Mouse (Mus musculus) stomach, postnatal 0 days (tissue): Measurements from ENCODE around the gene Rab1b. TPM values are rescaled to one million over a fixed set of nuclear protein-coding genes. Genes with fewer than 3 reads are reported as not detected.
A peak's percentile ranks its signal among the peaks of the same experiment; 100 is the strongest.

Experiments used
- ATAC-seq: fragments of 200-750 bp; cut with Nextera tagmentation; 2 replicates; pipeline ENCODE4 v1.8.0; 2017; ENCODE audit not compliant: low FRiP score, low TSS enrichment
- DNase-seq: peaks from one replicate; pipeline ENCODE4 v3.0.0-alpha.2; 2016; ENCODE audit warnings: low spot score
- H3K27ac ChIP-seq: fragments of 300-500 bp; sonication (generic); replicated peaks from 2 replicates; pipeline ENCODE4 v1.5.1; 2014; ENCODE audit warnings: mild to moderate bottlenecking, control low read depth
- H3K27me3 ChIP-seq: fragments of 300-500 bp; sonication (generic); 2 replicates; pipeline ENCODE4 v1.6.1; 2014; ENCODE audit warnings: low read length; ENCODE audit not compliant: control insufficient read depth, insufficient read depth
- H3K36me3 ChIP-seq: fragments of 300-500 bp; sonication (generic); 2 replicates; pipeline ENCODE4 v1.6.1; 2014; ENCODE audit warnings: low read length, mixed read lengths; ENCODE audit not compliant: control insufficient read depth, insufficient read depth
- H3K4me1 ChIP-seq: fragments of 300-500 bp; sonication (generic); replicated peaks from 2 replicates; pipeline ENCODE4 v1.6.1; 2014; ENCODE audit warnings: antibody characterized with exemption; ENCODE audit not compliant: control insufficient read depth, insufficient read depth
- H3K4me2 ChIP-seq: fragments of 300-500 bp; sonication (generic); replicated peaks from 2 replicates; pipeline ENCODE4 v1.6.1; 2014; ENCODE audit warnings: low read depth, mild to moderate bottlenecking, control low read depth, moderate library complexity
- H3K4me3 ChIP-seq: fragments of 300-500 bp; sonication (generic); 2 replicates; pipeline ENCODE4 v1.5.1; 2014; ENCODE audit warnings: low read depth, low read length, control low read depth
- H3K9ac ChIP-seq: fragments of 300-500 bp; sonication (generic); 2 replicates; pipeline ENCODE4 v1.6.1; 2014; ENCODE audit warnings: mild to moderate bottlenecking, low read length, control low read depth, mixed read lengths
- H3K9me3 ChIP-seq: fragments of 300-500 bp; sonication (generic); 2 replicates; pipeline ENCODE4 v1.6.1; 2016; ENCODE audit warnings: low read length; ENCODE audit not compliant: control insufficient read depth
- CTCF ChIP-seq: IDR thresholded peaks from 2 replicates; pipeline ENCODE4 v1.5.1; 2016; ENCODE audit warnings: antibody characterized with exemption, low read depth, mild to moderate bottlenecking, moderate library complexity
- EP300 ChIP-seq: optimal IDR thresholded peaks from 2 replicates; pipeline ENCODE3; 2016; ENCODE audit warnings: antibody characterized with exemption
- WGBS: fragments of 180-500 bp; shearing (Covaris S2); extraction: QIAGEN DNeasy Blood & Tissue Kit; methylation state at CpG from one replicate; pipeline ENCODE4 v1.1.7; 2014; 5-methylcytosine and 5-hydroxymethylcytosine counted together
- polyA plus RNA-seq: library from polyadenylated mRNA; unstranded; fragments of >200 nt; fragmentation: Nextera tagmentation; extraction: Ambion mirVana; gene quantifications from 2 replicates; pipeline ENCODE4 v1.2.1, GENCODE M21; 2015

Rab1b gene
- polyA plus RNA-seq, 1 experiment from 2014 or later = 183 TPM

DNA sequence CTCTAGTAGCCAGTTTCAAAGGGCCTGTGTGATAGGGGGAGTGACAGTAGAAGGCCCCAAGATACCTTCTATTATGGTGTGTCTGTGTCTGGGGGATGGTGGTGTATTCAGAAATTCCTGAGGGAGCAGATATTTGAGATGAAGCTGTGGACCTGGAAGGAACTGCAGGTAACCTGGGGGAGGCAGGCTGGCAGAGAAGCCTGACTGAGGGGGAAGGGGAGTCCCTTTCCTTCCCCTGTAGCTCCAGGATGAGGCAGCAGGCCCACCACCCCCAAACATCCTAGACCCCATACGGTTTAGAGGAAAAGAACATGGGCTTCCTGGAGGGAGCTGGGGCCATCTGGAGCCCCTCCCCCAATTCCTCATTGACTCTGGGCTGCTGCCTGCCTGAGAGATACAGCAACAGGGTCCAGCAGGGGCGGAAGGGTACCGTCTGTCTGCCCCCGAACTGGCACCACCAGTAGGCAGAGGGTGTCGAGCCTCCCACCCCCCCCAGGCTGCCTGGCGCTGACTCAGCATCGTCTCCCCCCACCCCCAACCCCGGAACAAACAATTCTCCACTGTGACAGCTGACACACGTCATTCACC, 10.9 kb downstream of the Rab1b start:
- H3K9ac ChIP-seq = no peak overlapping the region
- no peak for TF ChIP-seq EP300
- no peak for TF ChIP-seq CTCF
- 11% methylated on average over 9 of the region's 9 CpGs for WGBS
- H3K27me3 ChIP-seq = no peaks in the 10 kb centered on the region
- no peak overlapping the region for H3K4me2 ChIP-seq
- H3K9me3 ChIP-seq = no peaks in the 10 kb centered on the region
- H3K36me3 ChIP-seq = peaks cover 27% of the 10 kb centered on the region
- no peak overlapping the region for H3K4me3 ChIP-seq
- H3K4me1 ChIP-seq = 0 out of 2 replicates have a peak, but pooled peaks cover 5% of the 10 kb centered on the region
- DNase-seq (peak; percentile 24), ATAC-seq (no peak)
- H3K27ac ChIP-seq = no peak overlapping the region

DNA sequence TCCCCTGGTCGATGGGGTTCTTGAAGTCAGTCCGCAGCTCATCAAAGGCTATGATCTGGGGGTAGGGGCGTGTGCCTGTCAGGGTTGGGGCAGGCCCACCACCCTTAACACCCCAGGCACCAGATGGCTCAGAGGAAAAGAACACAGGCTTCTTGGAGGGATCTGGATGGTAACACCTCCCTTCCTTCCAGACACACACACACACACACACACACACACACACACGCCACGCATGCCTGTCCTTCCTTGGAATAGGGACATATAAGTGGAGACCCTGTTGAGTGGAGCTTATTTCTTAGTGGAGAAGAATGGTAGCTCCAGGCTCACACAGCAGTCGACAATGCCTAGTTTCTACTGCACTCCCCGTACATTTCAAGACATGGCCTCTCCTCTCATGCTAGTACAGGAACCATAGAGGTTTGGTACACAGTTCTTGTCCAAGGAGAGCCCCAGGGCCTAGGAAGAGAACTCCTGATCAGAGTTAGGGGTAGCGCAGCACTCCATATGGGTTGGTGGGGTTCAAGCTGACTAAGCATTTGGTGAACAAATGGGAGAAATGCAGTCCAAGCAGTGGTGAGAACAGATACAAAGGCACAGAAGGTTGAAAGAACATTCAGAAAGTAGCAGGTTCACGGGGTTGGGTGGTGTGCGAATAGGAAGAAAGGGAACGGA, 12.0 kb downstream of the Rab1b start:
- TF ChIP-seq EP300 (no peak), CTCF (no peak)
- WGBS = 43% methylated on average over 11 of the region's 11 CpGs
- H3K36me3 ChIP-seq = peaks cover 21% of the 10 kb centered on the region
- no peak overlapping the region for H3K4me3 ChIP-seq
- ATAC-seq (no peak), DNase-seq (no peak)
- H3K4me2 ChIP-seq = no peak overlapping the region
- no peak overlapping the region for H3K27ac ChIP-seq
- H3K27me3 ChIP-seq = no peaks in the 10 kb centered on the region
- no peak overlapping the region for H3K9ac ChIP-seq
- H3K4me1 ChIP-seq = 0 out of 2 replicates have a peak, but pooled peaks cover 5% of the 10 kb centered on the region
- H3K9me3 ChIP-seq = no peaks in the 10 kb centered on the region

DNA sequence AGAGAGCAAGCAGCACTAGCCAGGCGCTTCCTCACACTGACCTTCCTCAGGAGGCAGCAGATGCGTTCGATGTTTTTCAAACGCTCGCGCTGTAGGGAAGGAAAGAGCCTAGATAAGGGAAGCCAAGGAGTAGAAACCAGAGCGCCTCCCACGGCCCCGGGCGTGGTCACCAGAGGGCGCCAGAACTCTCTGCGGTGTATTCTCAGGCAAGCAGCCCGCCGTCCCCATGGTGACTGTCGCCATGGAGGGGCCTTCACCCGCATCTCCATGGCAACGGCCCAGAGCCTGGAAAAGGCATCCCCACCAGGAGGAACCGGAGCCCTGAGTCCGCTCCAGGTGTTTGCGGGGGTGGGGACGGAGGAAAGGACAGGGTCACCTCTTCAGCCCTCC, 12.6 kb downstream of the Rab1b start:
- peak; percentile 58 for ATAC-seq
- no peak for TF ChIP-seq EP300
- TF ChIP-seq CTCF = peak; percentile 96
- peak; percentile 96 for DNase-seq
- H3K4me3 ChIP-seq = no peak overlapping the region
- no peak overlapping the region for H3K27ac ChIP-seq
- no peak overlapping the region for H3K4me2 ChIP-seq
- peaks cover 6% of the 10 kb centered on the region; the same call in 1 of the 2 replicates for H3K4me1 ChIP-seq
- H3K36me3 ChIP-seq = peaks cover 18% of the 10 kb centered on the region
- H3K27me3 ChIP-seq = no peaks in the 10 kb centered on the region
- no peaks in the 10 kb centered on the region for H3K9me3 ChIP-seq
- WGBS = under 1% methylated on average over 21 of the region's 21 CpGs
- no peak overlapping the region for H3K9ac ChIP-seq

DNA sequence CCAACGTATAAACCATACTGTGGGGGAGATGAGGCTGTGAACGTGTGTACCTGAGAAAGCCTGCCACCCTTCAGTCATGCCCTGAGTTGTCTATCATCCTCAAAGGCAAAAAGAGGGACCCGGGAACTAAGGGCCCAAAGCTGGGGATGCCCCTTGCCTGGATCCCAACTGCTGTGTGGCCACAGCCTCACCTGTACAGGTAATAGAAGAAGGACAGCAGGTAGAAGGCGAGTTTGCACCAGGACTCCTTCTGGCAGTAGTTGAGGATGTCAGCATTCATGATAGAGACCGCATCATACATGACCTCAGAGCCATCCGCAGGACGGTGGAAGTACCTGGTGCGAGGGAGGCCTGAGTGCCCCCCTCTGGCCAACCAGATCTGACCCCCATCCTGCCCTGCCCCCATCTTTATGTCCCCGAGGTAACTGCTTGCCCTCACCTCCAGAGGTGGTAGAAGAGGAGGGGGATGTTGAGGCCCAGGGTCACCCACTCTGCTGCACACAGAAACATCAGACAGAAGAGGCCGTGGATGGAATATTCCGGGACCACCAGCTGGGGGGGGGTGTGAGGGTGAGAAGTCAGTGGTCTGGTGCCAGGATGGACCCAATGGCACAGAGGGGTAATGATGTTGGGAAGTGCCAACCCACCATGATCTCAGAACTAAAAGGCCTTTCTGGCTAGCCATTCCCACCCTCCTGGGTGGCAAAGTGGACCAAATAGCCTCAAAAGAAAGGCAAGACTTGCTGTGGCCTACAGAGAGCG, 13.2 kb downstream of the Rab1b start:
- no peak for ATAC-seq
- Histone ChIP-seq H3K4me3 (no peak overlapping the region), H3K36me3 (peaks cover 18% of the 10 kb centered on the region), H3K9me3 (no peaks in the 10 kb centered on the region), H3K4me2 (no peak overlapping the region), H3K9ac (no peak overlapping the region), H3K27ac (no peak overlapping the region), H3K4me1 (peaks cover 8% of the 10 kb centered on the region; the same call in 1 of the 2 replicates), H3K27me3 (no peaks in the 10 kb centered on the region)
- 76% methylated on average over 12 of the region's 12 CpGs for WGBS
- no peak for DNase-seq
- TF ChIP-seq CTCF (no peak), EP300 (no peak)

DNA sequence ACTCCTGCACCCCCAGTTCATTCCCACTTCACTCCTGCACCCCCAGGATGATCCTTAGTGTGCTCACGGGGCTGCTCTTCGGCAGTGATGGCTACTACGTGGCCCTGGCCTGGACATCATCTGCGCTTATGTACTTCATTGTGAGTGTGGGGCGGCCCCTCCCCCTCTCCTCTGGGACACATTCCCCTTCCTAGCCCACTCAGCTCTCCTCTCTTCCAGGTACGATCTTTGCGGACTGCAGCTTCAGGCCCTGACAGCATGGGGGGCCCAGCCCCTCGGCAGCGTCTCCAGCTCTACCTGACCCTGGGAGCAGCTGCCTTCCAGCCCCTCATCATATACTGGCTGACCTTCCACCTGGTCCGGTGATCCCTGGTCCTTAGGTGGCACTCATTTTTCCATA, 14.8 kb downstream of the Rab1b start:
- WGBS = 90% methylated on average over 10 of the region's 10 CpGs
- Histone ChIP-seq H3K27me3 (no peaks in the 10 kb centered on the region), H3K27ac (no peak overlapping the region), H3K4me1 (peaks cover 3% of the 10 kb centered on the region; the same call in 1 of the 2 replicates), H3K9ac (no peak overlapping the region), H3K36me3 (peaks cover 18% of the 10 kb centered on the region), H3K4me3 (no peak overlapping the region), H3K9me3 (no peaks in the 10 kb centered on the region), H3K4me2 (no peak overlapping the region)
- no peak for TF ChIP-seq CTCF
- no peak for TF ChIP-seq EP300
- DNase-seq (no peak), ATAC-seq (no peak)
